Mouse (Mus musculus) hindbrain, postnatal 0 days (tissue): ENCODE measurements at regions not wholly inside any gene's neighbourhood (a gene's known extent, or its start where the extent isn't known, plus 50 kb on each side); places are given as distances from the start of the nearest gene placed in this dataset.

ENCODE experiments used
- ATAC-seq: fragments of 200-750 bp; cut with Nextera tagmentation; 2 replicates; pipeline ENCODE4 v1.8.0; 2017; ENCODE audit warnings: mild to moderate bottlenecking, moderate TSS enrichment, moderate library complexity
- DNase-seq: peaks from one replicate; pipeline ENCODE4 v3.0.0-alpha.2; 2015; ENCODE audit warnings: low spot score
- H3K27ac ChIP-seq: fragments of 300-500 bp; sonication (generic); 2 replicates; pipeline ENCODE4 v1.5.1; 2014; ENCODE audit warnings: mild to moderate bottlenecking
- H3K27me3 ChIP-seq: fragments of 300-500 bp; sonication (generic); 2 replicates; pipeline ENCODE4 v1.6.1; 2014; ENCODE audit warnings: low read length, mixed read lengths; ENCODE audit not compliant: insufficient read depth
- H3K36me3 ChIP-seq: fragments of 300-500 bp; sonication (generic); 2 replicates; pipeline ENCODE4 v1.6.1; 2014; ENCODE audit warnings: low read length, mixed read lengths; ENCODE audit not compliant: insufficient read depth
- H3K4me1 ChIP-seq: fragments of 300-500 bp; sonication (generic); 2 replicates; pipeline ENCODE4 v1.6.1; 2014; ENCODE audit warnings: antibody characterized with exemption, low read length, mixed read lengths; ENCODE audit not compliant: insufficient read depth
- H3K4me2 ChIP-seq: fragments of 300-500 bp; sonication (generic); 2 replicates; pipeline ENCODE4 v1.6.1; 2014; ENCODE audit warnings: low read depth, mild to moderate bottlenecking, low read length, moderate library complexity, mixed read lengths
- H3K4me3 ChIP-seq: fragments of 300-500 bp; sonication (generic); 2 replicates; pipeline ENCODE4 v1.5.1; 2014; ENCODE audit warnings: low read length
- H3K9ac ChIP-seq: fragments of 300-500 bp; sonication (generic); replicated peaks from 2 replicates; pipeline ENCODE4 v1.6.1; 2014; ENCODE audit warnings: mild to moderate bottlenecking, low read length, moderate library complexity, mixed read lengths
- H3K9me3 ChIP-seq: fragments of 300-500 bp; sonication (generic); 2 replicates; pipeline ENCODE4 v1.6.1; 2016; ENCODE audit warnings: low read length, mixed read lengths
- CTCF ChIP-seq: IDR thresholded peaks from 2 replicates; pipeline ENCODE4 v1.5.1; 2016; ENCODE audit warnings: antibody characterized with exemption, control low read depth, low read depth
- WGBS: fragments of 180-500 bp; shearing (Covaris S2); extraction: QIAGEN DNeasy Blood & Tissue Kit; methylation state at CpG from one replicate; pipeline ENCODE4 v1.1.7; 2014; 5-methylcytosine and 5-hydroxymethylcytosine counted together

DNA sequence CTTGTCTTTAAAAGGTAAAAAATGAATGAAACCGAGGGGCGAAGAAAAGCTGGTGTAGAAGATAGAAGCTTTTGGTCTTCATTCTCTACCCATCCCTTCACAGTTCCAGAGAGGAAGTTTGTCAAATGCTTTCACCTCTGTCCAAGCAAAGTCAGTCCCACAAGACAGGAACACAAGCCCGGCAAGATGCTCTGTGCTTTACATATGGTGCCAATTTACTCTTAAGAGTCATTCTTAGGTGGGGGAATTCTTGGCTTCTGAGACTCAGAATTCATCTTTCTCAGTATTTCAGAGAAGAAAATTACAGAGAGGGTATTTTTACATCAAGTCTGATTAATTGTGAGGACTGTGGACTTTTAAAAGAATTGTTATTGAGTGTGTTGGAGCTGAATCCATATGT is 511.4 kb downstream of the Adra2a start:
- Histone ChIP-seq H3K9ac (no peak overlapping the region), H3K36me3 (no peaks in the 10 kb centered on the region), H3K4me1 (no peaks in the 10 kb centered on the region), H3K27me3 (no peaks in the 10 kb centered on the region), H3K4me3 (no peak overlapping the region), H3K9me3 (no peaks in the 10 kb centered on the region), H3K4me2 (no peak overlapping the region), H3K27ac (no peak overlapping the region)
- WGBS, result 89% methylated on average over 3 of the region's 3 CpGs
- DNase-seq (no peak), ATAC-seq (no peak)
- TF ChIP-seq CTCF, result no peak

- Histone ChIP-seq H3K9ac (no peak overlapping the region), H3K9me3 (no peaks in the 10 kb centered on the region), H3K27me3 (no peaks in the 10 kb centered on the region), H3K27ac (no peak overlapping the region), H3K4me1 (no peaks in the 10 kb centered on the region), H3K36me3 (no peaks in the 10 kb centered on the region), H3K4me2 (no peak overlapping the region), H3K4me3 (no peak overlapping the region)
- TF ChIP-seq CTCF, result no peak
- 47% methylated on average over 3 of the region's 3 CpGs for WGBS
- ATAC-seq (no peak), DNase-seq (no peak)
These were observed 514.0 kb downstream of the Adra2a start for GRCm38 (mm10) chr19:54557984-54558383.

GRCm38 (mm10) chr19:54583574-54583973 is 539.6 kb downstream of the Adra2a start:
- ATAC-seq, result no peak
- Histone ChIP-seq H3K27me3 (no peaks in the 10 kb centered on the region), H3K9ac (no peak overlapping the region), H3K4me3 (no peak overlapping the region), H3K4me1 (no peaks in the 10 kb centered on the region), H3K9me3 (no peaks in the 10 kb centered on the region), H3K27ac (no peak overlapping the region), H3K36me3 (no peaks in the 10 kb centered on the region), H3K4me2 (no peak overlapping the region)
- TF ChIP-seq CTCF, result no peak
- no peak for DNase-seq
- whole genome bisulfite sequencing, result 92% methylated on average over 2 of the region's 2 CpGs

- H3K27ac ChIP-seq, result no peak overlapping the region
- no peak overlapping the region for H3K4me2 ChIP-seq
- no peaks in the 10 kb centered on the region for H3K36me3 ChIP-seq
- H3K4me1 ChIP-seq, result no peaks in the 10 kb centered on the region
- DNase-seq (no peak), ATAC-seq (no peak)
- H3K27me3 ChIP-seq, result no peaks in the 10 kb centered on the region
- no peak overlapping the region for H3K9ac ChIP-seq
- H3K9me3 ChIP-seq, result no peaks in the 10 kb centered on the region
- no peak overlapping the region for H3K4me3 ChIP-seq
- TF ChIP-seq CTCF, result no peak
- 56% methylated on average over 3 of the region's 3 CpGs for WGBS
These were observed 540.8 kb downstream of the Adra2a start for GRCm38 (mm10) chr19:54584687-54585237.

DNA sequence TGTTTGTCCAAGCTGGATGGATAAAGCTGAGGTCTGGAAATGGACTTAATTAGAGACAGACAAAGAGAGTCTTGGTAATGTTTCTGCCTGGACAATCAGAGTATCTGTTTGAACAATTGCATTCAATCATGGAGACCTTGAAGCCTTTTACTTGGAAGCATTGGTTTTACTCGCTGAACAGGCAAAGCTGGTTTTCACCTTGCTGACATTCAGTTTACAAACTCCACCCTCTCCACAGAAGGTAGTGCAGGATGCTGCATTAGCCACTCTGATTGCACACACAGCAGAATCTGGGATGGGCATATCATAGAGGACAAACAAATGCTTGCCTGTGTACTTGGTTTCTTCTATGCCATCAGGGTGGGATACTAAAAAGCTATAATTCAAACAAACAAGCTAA is 541.4 kb downstream of the Adra2a start:
- no peaks in the 10 kb centered on the region for H3K9me3 ChIP-seq
- ATAC-seq, result no peak
- no peak for TF ChIP-seq CTCF

DNA sequence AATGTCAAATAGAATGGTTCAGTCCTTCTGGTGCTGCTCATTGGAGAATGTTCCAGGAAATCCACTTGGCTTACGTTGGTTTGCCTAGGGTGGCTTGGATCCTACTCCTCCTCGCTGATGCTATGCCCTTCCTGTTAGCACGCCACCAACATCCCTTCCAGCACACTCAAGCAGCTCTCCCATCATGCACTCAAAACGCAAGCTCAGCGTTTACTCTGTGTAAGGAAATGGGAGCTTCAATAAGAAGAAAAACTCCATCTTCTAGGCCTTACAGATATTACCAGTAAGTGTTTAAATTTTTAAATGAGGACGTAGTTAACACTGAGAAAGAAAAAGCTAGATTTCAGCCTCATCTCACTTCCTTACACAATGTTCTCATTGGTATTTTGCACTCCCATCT is 523.7 kb downstream of the Gpam start:
- ATAC-seq, result no peak
- Histone ChIP-seq H3K4me1 (no peaks in the 10 kb centered on the region), H3K27me3 (no peaks in the 10 kb centered on the region), H3K4me2 (no peak overlapping the region), H3K36me3 (no peaks in the 10 kb centered on the region), H3K4me3 (no peak overlapping the region), H3K9me3 (no peaks in the 10 kb centered on the region), H3K9ac (no peak overlapping the region), H3K27ac (no peak overlapping the region)
- TF ChIP-seq CTCF, result no peak
- 94% methylated on average over 6 of the region's 6 CpGs for WGBS
- DNase-seq, result no peak

More for the DNA sequence above, 541.4 kb downstream of the Adra2a start:
- H3K4me1 ChIP-seq, result no peaks in the 10 kb centered on the region
- H3K27me3 ChIP-seq, result no peaks in the 10 kb centered on the region
- H3K36me3 ChIP-seq, result no peaks in the 10 kb centered on the region
- no peak overlapping the region for H3K4me2 ChIP-seq
- no peak for DNase-seq
- H3K4me3 ChIP-seq, result no peak overlapping the region
- no peak overlapping the region for H3K9ac ChIP-seq
- no peak overlapping the region for H3K27ac ChIP-seq
- 78% methylated on average over 1 of the region's 1 CpGs for WGBS

DNA sequence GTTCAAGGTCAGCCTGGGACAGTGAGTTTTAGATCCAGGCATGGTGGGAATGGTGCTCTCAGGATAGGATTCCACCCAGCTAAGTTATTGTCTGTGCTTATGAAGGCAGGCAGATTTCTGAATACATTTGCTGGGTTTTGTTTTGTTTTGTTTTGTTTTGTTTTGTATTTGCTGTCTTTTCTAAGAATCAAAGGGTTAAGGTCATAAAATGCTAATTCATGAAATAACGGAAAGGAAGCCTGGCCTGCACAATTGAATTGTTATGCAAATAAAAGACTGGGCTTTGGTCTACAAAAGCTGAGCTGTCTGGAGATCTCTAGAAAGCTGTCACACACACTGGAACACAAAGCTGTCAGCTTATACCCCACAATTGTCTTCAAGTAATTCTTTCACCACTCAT is 521.7 kb downstream of the Gpam start:
- Histone ChIP-seq H3K9ac (no peak overlapping the region), H3K9me3 (no peaks in the 10 kb centered on the region), H3K27me3 (no peaks in the 10 kb centered on the region), H3K4me2 (no peak overlapping the region), H3K4me3 (no peak overlapping the region), H3K36me3 (no peaks in the 10 kb centered on the region), H3K4me1 (no peaks in the 10 kb centered on the region), H3K27ac (no peak overlapping the region)
- DNase-seq (no peak), ATAC-seq (no peak)
- no peak for TF ChIP-seq CTCF
- 26% methylated on average over 1 of the region's 1 CpGs for WGBS
